Mouse (Mus musculus) G1E-ER4 (cell line): Measurements from ENCODE around the gene Kif1b. TPM values are rescaled to one million over a fixed set of nuclear protein-coding genes. Genes with fewer than 3 reads are reported as not detected.
A peak's percentile ranks its signal among the peaks of the same experiment; 100 is the strongest.

Source experiments
- GATA1 ChIP-seq: IDR thresholded peaks from one replicate; pipeline ENCODE4 v1.8.0; 2012; ENCODE audit warnings: low read length, inconsistent platforms
- polyA plus RNA-seq: library from polyadenylated mRNA; stranded (reverse); fragments of >175 nt; gene quantifications from 2 replicates; pipeline ENCODE4 v1.2.3, GENCODE M21; 2012

Gene Kif1b
- polyA plus RNA-seq: 4.0 and 6.4 TPM in 2 replicates

GRCm38 (mm10) chr4:149307596-149308490, at the start of gene Kif1b:
TSS of gene Kif1b (minus strand) at chr4:149307693.
- no peak for TF ChIP-seq GATA1

DNA sequence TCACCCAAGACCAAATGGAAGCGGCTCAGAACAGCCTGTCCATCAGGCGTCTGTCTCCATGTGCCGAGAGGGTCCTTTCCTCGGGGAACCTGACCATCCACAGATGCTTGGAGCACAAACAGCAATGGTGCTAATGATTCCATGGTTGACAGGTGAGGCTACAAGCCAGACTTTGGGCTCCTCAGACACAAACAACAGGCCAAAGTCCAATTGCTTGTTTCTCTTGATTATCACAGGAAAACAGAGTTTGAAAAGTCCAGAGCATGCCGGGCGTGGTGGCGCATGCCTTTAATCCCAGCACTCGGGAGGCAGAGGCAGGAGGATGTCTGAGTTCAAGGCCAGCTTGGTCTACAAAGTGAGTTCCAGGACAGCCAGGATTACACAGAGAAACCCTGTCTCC, 47.2 kb upstream of the Kif1b start:
- TF ChIP-seq GATA1: no peak

GRCm38 (mm10) chr4:149351596-149352150, 44.2 kb upstream of the Kif1b start:
- TF ChIP-seq GATA1: no peak

GRCm38 (mm10) chr4:149348963-149349362, 41.5 kb upstream of the Kif1b start:
- TF ChIP-seq GATA1: no peak

- no peak for TF ChIP-seq GATA1
Measured at GRCm38 (mm10) chr4:149345873-149346272, 38.4 kb upstream of the Kif1b start.

GRCm38 (mm10) chr4:149344311-149344710, 36.8 kb upstream of the Kif1b start:
- no peak for TF ChIP-seq GATA1

DNA sequence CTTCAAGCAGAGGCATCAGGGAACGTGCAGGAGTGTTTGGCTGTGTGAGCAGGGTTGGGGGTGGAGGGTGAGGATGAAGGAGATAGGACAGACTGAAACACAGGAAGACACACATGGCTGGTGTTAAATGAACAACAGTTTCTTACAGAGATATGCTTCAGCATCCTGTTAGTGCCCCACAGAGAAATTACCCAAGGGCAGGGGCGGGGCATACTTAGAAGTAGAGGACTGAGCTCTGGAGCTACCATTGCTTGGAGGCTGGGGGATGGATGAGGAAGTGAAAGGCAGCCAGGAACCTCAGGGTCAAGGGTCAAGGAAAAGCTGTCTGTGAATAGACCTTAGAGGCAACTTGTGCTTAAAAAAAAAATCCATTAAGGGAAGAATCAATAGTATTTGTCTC, 33.2 kb upstream of the Kif1b start:
- no peak for TF ChIP-seq GATA1

- peak; percentile 86 for TF ChIP-seq GATA1
Measured at GRCm38 (mm10) chr4:149339426-149340214, 32.1 kb upstream of the Kif1b start.

GRCm38 (mm10) chr4:149338137-149338536, 30.6 kb upstream of the Kif1b start:
- TF ChIP-seq GATA1: no peak

- no peak for TF ChIP-seq GATA1
Measured at GRCm38 (mm10) chr4:149337353-149337752, 29.9 kb upstream of the Kif1b start.

- no peak for TF ChIP-seq GATA1
Measured at GRCm38 (mm10) chr4:149336302-149336701, 28.8 kb upstream of the Kif1b start.

- no peak for TF ChIP-seq GATA1
Measured at GRCm38 (mm10) chr4:149334881-149335280, 27.4 kb upstream of the Kif1b start.

DNA sequence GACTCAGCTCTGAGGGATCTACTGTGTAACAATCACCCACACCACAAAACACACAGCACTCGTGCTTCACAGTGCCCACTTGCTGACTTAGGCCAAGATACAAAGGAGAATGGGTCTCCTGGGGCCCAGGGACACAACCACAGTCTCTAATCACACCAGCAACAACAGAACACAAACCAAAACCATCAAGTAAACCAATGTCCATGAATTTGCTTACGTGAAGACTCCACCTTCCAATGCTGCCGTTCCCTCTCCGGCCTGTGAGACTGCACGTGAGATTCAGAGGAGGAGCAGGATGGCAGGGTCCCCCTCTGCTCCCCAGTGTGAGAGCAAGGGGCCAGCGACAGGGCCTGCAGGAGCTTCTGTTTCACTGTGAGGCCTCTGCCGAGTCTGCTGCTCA, 25.2 kb upstream of the Kif1b start:
- no peak for TF ChIP-seq GATA1

- TF ChIP-seq GATA1: no peak
Measured at GRCm38 (mm10) chr4:149330495-149330894, 23.0 kb upstream of the Kif1b start.

DNA sequence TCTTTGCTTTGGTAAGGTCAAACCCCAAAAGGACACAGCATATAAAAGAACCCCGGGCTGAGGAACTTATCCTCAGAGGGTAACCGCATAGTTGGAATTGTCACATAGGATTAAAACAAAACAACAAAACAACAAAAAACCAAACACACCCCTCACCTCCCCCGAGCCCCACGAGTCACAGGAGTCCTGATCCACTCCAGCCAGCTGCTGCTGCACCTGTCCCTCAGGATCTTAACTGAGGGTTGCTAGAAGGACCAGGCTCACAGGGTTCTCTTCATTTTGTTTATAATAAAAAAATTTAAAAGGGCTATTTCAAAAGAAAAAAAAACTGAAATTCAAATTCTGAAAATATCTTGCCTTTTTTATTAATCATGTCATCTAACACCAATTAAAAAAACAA, 21.2 kb upstream of the Kif1b start:
- TF ChIP-seq GATA1: no peak

- TF ChIP-seq GATA1: no peak
Measured at GRCm38 (mm10) chr4:149327281-149327680, 19.8 kb upstream of the Kif1b start.
